Mouse (Mus musculus) thymus, adult 2 months (tissue): ENCODE data around the gene Tmf1. TPM values are rescaled to one million over a fixed set of nuclear protein-coding genes. Genes with fewer than 3 reads are reported as not detected.

Experiments
- DNase-seq: peaks from one replicate; pipeline ENCODE4 v3.0.0; 2021
- H3K27ac ChIP-seq: fragments of 200-500 bp; 2 replicates; pipeline ENCODE4 v1.5.1; 2012; ENCODE audit warnings: low read length, control low read depth; ENCODE audit not compliant: control insufficient read depth, insufficient read depth
- H3K27me3 ChIP-seq: fragments of 200-500 bp; 2 replicates; pipeline ENCODE4 v1.6.1; 2012; ENCODE audit warnings: mild to moderate bottlenecking, low read length, moderate library complexity, mixed read lengths; ENCODE audit not compliant: control insufficient read depth, insufficient read depth
- H3K36me3 ChIP-seq: fragments of 200-500 bp; 2 replicates; pipeline ENCODE4 v1.6.1; 2012; ENCODE audit warnings: mild to moderate bottlenecking, low read length, moderate library complexity; ENCODE audit not compliant: control insufficient read depth, insufficient read depth
- H3K4me1 ChIP-seq: fragments of 200-500 bp; replicated peaks from 2 replicates; pipeline ENCODE4 v1.6.1; 2012; ENCODE audit warnings: low read length; ENCODE audit not compliant: control insufficient read depth, insufficient read depth
- H3K4me3 ChIP-seq: fragments of 200-500 bp; 2 replicates; pipeline ENCODE4 v1.5.1; 2012; ENCODE audit warnings: mild to moderate bottlenecking, low read length, control low read depth, moderate library complexity; ENCODE audit not compliant: control insufficient read depth, insufficient read depth
- CTCF ChIP-seq: fragments of 200-500 bp; IDR thresholded peaks from 2 replicates; pipeline ENCODE4 v1.5.1; 2012; ENCODE audit warnings: mild to moderate bottlenecking, control low read depth, low read length, moderate library complexity, borderline replicate concordance; ENCODE audit not compliant: control insufficient read depth, poor library complexity, insufficient read depth; ENCODE audit errors: extremely low read depth
- POLR2A ChIP-seq: fragments of 200-500 bp; IDR thresholded peaks from 2 replicates; pipeline ENCODE4 v1.6.1; 2012; ENCODE audit warnings: mild to moderate bottlenecking, low read length, control low read depth, moderate library complexity; ENCODE audit not compliant: control insufficient read depth, poor library complexity, insufficient read depth; ENCODE audit errors: extremely low read depth
- WGBS: fragments of 180-500 bp; shearing (Covaris S2); methylation state at CpG from one replicate; pipeline ENCODE4 v1.1.7; 2018; 5-methylcytosine and 5-hydroxymethylcytosine counted together
- polyA plus RNA-seq: library from polyadenylated mRNA; depleted of rRNA; stranded (reverse); fragments of >200 nt; gene quantifications from 2 replicates; pipeline ENCODE4 v1.2.3, GENCODE M21; 2012

Tmf1 gene
- polyA plus RNA-seq, 1 experiment, result 3.9 TPM

DNA sequence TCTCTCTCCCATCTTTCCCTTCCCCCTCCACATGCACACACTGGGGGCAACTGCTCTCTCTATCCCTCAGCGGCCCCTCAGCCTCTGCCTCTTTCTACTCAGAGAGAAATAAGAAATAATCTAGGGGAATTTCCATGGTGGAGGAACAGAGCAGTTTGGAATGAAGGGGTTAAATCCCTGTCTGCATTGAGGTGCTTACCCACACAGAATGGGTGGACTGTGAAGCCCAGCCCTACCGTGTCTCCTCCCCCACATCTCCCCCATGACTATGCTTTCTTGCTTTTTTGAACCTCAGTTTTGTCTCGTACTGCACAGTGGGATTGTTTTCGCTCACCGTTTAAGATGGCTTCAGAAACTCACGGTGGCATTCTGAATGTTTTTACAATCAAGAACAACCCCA is 43.4 kb upstream of the Tmf1 start:
- H3K36me3 ChIP-seq, result 0 out of 2 replicates have a peak, but pooled peaks cover 3% of the 10 kb centered on the region
- 17% methylated on average over 6 of the region's 6 CpGs for WGBS
- H3K4me1 ChIP-seq, result peaks cover 41% of the 10 kb centered on the region
- TF ChIP-seq POLR2A (no peak), CTCF (no peak)
- no peak for DNase-seq
- no peak overlapping the region for H3K4me3 ChIP-seq
- H3K27ac ChIP-seq, result peak overlapping the region; percentile 75
- no peaks in the 10 kb centered on the region for H3K27me3 ChIP-seq

DNA sequence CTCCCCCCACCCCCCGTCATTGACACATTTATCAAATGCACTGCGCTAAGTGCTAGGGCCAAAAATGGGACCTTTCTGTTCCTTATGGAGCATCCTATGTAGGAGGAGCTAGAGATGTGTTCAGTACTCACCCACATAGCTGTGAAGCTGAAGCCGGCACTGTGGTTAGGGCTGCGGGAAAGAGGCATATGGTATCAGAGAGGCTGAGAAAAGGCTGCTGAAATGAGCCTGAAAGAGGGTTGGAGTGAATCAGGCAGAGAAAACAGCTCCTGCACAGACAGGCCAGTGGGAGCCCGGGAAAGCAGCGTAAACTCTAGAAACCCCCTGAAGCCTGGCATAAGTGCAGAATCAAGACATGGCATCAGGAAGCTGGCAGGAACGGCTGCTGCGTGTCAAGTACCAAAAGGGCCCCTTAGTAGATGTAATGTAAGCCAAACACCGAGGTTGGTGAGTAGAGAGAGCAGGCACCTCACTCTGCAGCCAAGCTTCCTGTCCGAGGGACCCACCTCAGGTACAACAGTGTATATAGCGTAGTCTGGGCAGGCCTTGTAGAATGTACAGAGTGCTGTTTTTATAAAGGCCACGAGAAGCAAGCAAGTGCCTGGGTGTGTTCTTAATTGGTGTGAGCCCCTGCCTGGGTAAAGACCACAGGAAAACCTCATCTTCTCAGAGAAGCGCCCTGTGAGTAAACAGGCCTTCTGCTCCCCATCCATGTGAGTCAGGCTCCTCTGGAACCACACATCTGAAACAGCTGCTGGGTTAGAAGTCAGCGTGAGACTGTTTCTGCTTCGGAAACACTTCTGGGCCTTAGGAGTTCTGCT is 42.5 kb upstream of the Tmf1 start:
- no peaks in the 10 kb centered on the region for H3K27me3 ChIP-seq
- TF ChIP-seq CTCF (no peak), POLR2A (no peak)
- 0 out of 2 replicates have a peak, but pooled peaks cover 3% of the 10 kb centered on the region for H3K36me3 ChIP-seq
- peak overlapping the region; percentile 75 for H3K27ac ChIP-seq
- DNase-seq, result no peak
- H3K4me3 ChIP-seq, result no peak overlapping the region
- peaks cover 41% of the 10 kb centered on the region for H3K4me1 ChIP-seq
- WGBS, result 18% methylated on average over 15 of the region's 15 CpGs

DNA sequence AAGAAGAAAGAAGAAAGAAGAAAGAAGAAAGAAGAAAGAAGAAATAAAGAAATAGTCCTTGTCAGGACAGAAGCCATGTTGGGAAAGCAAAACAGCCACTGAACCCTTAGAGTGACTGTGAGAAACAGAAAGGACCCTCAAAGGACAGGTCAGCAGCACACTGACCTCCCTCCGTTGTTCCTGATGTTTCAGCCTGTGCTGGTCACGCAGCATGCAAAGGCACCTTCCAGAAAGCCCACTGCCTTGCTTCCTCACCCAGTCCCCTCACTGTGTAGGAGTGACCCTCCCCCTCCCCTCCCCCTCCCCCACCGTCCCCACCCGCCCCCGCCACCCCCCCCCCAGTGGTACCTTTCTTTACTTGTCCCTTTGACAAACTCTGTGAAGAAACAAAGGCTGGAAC is 41.8 kb upstream of the Tmf1 start:
- Histone ChIP-seq H3K27me3 (no peaks in the 10 kb centered on the region), H3K4me3 (no peak overlapping the region), H3K4me1 (peaks cover 41% of the 10 kb centered on the region), H3K27ac (no peak overlapping the region), H3K36me3 (0 out of 2 replicates have a peak, but pooled peaks cover 3% of the 10 kb centered on the region)
- DNase-seq, result no peak
- TF ChIP-seq CTCF, result no peak
- TF ChIP-seq POLR2A, result no peak
- 57% methylated on average over 5 of the region's 5 CpGs for WGBS

DNA sequence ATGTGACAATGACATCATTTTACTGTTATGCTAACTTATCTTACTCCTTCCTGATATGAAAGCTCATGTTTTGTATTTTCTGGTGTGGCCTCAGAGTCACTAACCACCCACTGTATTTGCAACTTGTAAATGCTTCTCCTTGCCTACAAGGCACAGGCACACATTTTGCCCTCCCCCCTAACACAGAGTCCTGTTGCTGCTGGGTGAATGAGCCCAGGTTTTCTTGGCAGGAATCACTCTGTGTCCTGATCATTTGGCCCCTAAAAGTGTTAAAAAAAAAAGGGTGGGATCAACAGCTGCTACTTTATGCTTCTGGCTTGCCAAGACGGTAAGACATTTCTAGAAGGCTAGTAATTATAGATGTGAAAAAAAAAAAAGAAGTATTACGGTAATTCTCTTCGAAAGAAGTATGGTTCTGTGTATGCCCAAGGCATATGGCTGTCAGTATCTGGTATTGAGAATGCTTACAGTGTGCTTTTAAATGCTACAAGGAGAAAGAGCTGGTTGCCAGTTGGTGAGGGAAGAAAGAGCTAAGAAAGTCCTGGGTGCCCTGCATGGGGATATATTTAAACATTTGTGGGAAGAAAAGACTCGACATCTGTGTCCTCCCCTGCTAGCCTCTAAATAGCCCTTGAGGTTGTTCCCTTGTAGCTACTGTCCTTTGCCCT is 37.4 kb upstream of the Tmf1 start:
- Histone ChIP-seq H3K36me3 (0 out of 2 replicates have a peak, but pooled peaks cover 3% of the 10 kb centered on the region), H3K27ac (no peak overlapping the region), H3K4me3 (no peak overlapping the region), H3K4me1 (peaks cover 17% of the 10 kb centered on the region), H3K27me3 (no peaks in the 10 kb centered on the region)
- TF ChIP-seq CTCF (no peak), POLR2A (no peak)
- DNase-seq, result no peak
- WGBS, result 82% methylated on average over 4 of the region's 4 CpGs

DNA sequence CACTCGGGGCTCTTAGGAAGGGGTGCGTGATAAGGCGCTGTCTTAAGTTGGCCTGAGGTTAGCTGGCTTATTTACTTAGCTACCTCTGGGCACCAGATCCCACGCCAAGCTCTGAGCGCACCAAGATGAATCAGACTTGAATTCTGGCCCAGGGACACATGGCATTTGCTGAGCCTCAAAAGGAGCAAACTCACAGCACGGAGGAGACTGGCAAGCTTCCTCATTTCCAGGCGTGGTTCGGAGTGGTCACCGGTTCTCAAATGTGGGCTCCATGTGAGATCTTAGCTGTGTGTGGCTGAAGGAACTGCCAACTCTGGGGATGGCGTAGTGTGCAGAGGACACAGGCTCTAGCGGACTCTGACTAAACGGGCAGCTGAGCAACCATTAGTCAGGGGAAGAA is 33.1 kb upstream of the Tmf1 start:
- TF ChIP-seq POLR2A (no peak), CTCF (no peak)
- peaks cover 12% of the 10 kb centered on the region for H3K4me1 ChIP-seq
- WGBS, result 13% methylated on average over 12 of the region's 12 CpGs
- H3K36me3 ChIP-seq, result no peaks in the 10 kb centered on the region
- peak overlapping the region; percentile 72 for H3K27ac ChIP-seq
- DNase-seq, result no peak
- H3K4me3 ChIP-seq, result peak overlapping the region; percentile 47
- H3K27me3 ChIP-seq, result no peaks in the 10 kb centered on the region

DNA sequence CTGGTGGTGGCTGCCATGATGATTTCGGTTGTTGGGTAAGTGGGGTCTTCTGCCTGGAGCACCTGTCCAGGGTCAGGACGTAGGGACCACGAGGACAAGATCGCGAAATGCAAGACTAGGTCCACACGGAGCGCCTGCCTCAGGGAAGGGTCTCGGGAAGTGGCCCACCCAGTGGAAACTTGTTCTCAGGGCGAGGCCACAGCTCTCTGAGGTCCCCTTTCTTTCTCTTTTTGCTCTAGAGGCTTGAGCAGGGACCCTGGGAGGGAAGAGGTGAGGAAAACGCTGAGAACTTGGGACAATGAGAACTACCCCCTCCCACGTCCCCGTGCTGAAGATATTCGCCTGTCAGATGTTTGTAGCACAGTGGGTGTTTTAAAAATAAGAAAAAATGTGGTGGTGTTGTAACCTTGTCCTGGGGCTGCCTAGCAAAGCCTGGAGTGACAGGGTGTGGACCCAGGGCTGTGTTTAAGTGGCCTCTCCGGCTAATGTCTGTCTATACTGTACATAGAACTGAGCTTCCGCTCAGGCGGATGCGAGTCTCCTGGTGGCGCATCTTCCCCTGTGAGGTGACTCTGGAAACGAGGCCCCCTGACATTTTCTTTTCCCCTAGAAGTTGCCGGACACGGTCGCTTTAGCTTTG is 32.2 kb upstream of the Tmf1 start:
- DNase-seq, result peak; percentile 52
- TF ChIP-seq CTCF, result no peak
- no peak for TF ChIP-seq POLR2A
- H3K27ac ChIP-seq, result peak overlapping the region; percentile 88
- H3K36me3 ChIP-seq, result no peaks in the 10 kb centered on the region
- H3K4me3 ChIP-seq, result peak overlapping the region; percentile 88
- peaks cover 12% of the 10 kb centered on the region for H3K4me1 ChIP-seq
- H3K27me3 ChIP-seq, result no peaks in the 10 kb centered on the region
- WGBS, result under 1% methylated on average over 22 of the region's 22 CpGs
